Mouse (Mus musculus): ENCODE measurements around the gene Lbhd2.

GRCm38 (mm10) chr12:111367065-111367464 lies 39.5 kb upstream of the Lbhd2 start:
- TF ChIP-seq RCOR1 (conservative IDR thresholded peaks at IDR 0.05; ENCODE audit: low read depth, low read length) (no peak), TBP (conservative IDR thresholded peaks at IDR 0.05; ENCODE audit: low read depth, low read length) (no peak), CTCF (conservative IDR thresholded peaks at IDR 0.05 in 1 of 2, IDR thresholded peaks at IDR 0.05 in 1 of 2; ENCODE audit: low read depth in 2 of 2, low read length in 2 of 2) (no peak), BHLHE40 (IDR thresholded peaks at IDR 0.05; ENCODE audit: low read depth, low read length) (no peak), UBTF (IDR thresholded peaks at IDR 0.05; ENCODE audit: low read depth, low read length) (no peak), EP300 (IDR thresholded peaks at IDR 0.05; ENCODE audit: low read length) (no peak), USF2 (conservative IDR thresholded peaks at IDR 0.05; ENCODE audit: low read depth, low read length) (no peak)
